In the genomic region with DNA sequence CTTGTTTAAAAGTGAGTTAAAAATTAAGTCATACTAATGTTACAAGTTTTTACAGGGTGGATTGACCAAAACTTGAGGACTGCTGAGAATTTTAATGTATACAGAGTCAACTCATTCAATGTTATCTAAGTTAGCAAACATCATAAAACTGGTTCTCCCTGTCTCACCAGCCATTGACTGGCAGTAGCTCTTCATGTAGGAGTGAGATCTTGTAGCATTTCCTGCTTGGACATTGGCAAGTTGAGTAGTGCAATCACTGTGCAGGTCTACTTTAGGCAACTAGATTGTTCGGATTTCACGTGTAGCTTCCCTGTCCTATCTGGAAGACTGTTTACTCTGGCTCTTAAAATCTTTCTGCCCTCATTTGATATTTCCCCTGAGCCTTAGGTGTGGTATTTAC, we compare ENCODE assay signal across 29 mouse cellular contexts.
DNase-seq lines count a peak whose midpoint lies in the region; ATAC-seq and TF ChIP-seq lines count a peak whose summit lies in the region.
"Had no signal": no experiment of that assay in that cellular context is flagged by ENCODE, and none has a peak within 500 bp of the region (broad histone marks: within the 10 kb centered on the region; RNA-seq: fewer than 3 reads in every experiment).

No protein-coding gene starts in this region.

- no peaks in the 10 kb centered on the region for H3K27me3 ChIP-seq in lung, postnatal 0 days (replicated peaks; ENCODE audit: insufficient read depth, low read length)
- no peaks in the 10 kb centered on the region for H3K27me3 ChIP-seq in intestine, embryonic 16.5 days (replicated peaks; ENCODE audit: control insufficient read depth, insufficient read depth, low read length)
- H3K27me3 ChIP-seq in stomach, embryonic 14.5 days (ENCODE audit: control insufficient read depth, insufficient read depth, low read length), result no peaks in the 10 kb centered on the region
- H3K27me3 ChIP-seq in hindbrain, embryonic 11.5 days (ENCODE audit: control insufficient read depth, insufficient read depth, low read length), result no peaks in the 10 kb centered on the region
- H3K27me3 ChIP-seq: embryonic facial prominence, embryonic 15.5 days; forebrain, embryonic 13.5 days; hindbrain, embryonic 13.5 days had no signal

- H3K4me1 ChIP-seq in lung, postnatal 0 days (ENCODE audit: insufficient read depth, low read depth, low read length), result no peaks in the 10 kb centered on the region
- 0 out of 2 replicates have a peak, but pooled peaks cover 3% of the 10 kb centered on the region for H3K4me1 ChIP-seq in intestine, embryonic 16.5 days (ENCODE audit: control insufficient read depth, insufficient read depth, low read length)
- no peaks in the 10 kb centered on the region for H3K4me1 ChIP-seq in stomach, embryonic 14.5 days (ENCODE audit: control insufficient read depth, insufficient read depth, low read length)
- no peaks in the 10 kb centered on the region for H3K4me1 ChIP-seq in hindbrain, embryonic 11.5 days (replicated peaks; ENCODE audit: control insufficient read depth, insufficient read depth, low read length)
- H3K4me1 ChIP-seq: embryonic facial prominence, embryonic 10.5 days; embryonic facial prominence, embryonic 15.5 days; forebrain, embryonic 13.5 days; hindbrain, embryonic 13.5 days had no signal

- peak; percentile 38; the same call in 1 of the 2 replicates for TF ChIP-seq EP300 in lung, postnatal 0 days (IDR thresholded peaks at IDR 0.05)

- WGBS in lung, postnatal 0 days, result 51% methylated on average over 2 of the region's 2 CpGs
- 47% methylated on average over 2 of the region's 2 CpGs for WGBS in intestine, embryonic 16.5 days
- whole genome bisulfite sequencing in stomach, embryonic 14.5 days, result 69% methylated on average over 2 of the region's 2 CpGs
- 98% methylated on average over 2 of the region's 2 CpGs for WGBS in hindbrain, embryonic 11.5 days

- no peak overlapping the region for H3K4me3 ChIP-seq in lung, postnatal 0 days (ENCODE audit: low read depth, low read length)
- H3K4me3 ChIP-seq in intestine, embryonic 16.5 days (ENCODE audit: low read length), result no peak overlapping the region
- no peak overlapping the region for H3K4me3 ChIP-seq in stomach, embryonic 14.5 days (ENCODE audit: low read depth, low read length)
- H3K4me3 ChIP-seq in hindbrain, embryonic 11.5 days (ENCODE audit: low read depth, low read length), result no peak overlapping the region
- H3K4me3 ChIP-seq: embryonic facial prominence, embryonic 10.5 days; embryonic facial prominence, embryonic 15.5 days; forebrain, embryonic 13.5 days; hindbrain, embryonic 13.5 days had no signal

- H3K36me3 ChIP-seq in lung, postnatal 0 days (ENCODE audit: insufficient read depth, low read length), result no peaks in the 10 kb centered on the region
- no peaks in the 10 kb centered on the region for H3K36me3 ChIP-seq in intestine, embryonic 16.5 days (ENCODE audit: control insufficient read depth, insufficient read depth, low read length)
- H3K36me3 ChIP-seq in stomach, embryonic 14.5 days (ENCODE audit: control insufficient read depth, insufficient read depth, low read length), result no peaks in the 10 kb centered on the region
- H3K36me3 ChIP-seq in hindbrain, embryonic 11.5 days (ENCODE audit: control insufficient read depth, insufficient read depth, low read length), result no peaks in the 10 kb centered on the region
- H3K36me3 ChIP-seq: embryonic facial prominence, embryonic 10.5 days; embryonic facial prominence, embryonic 15.5 days; hindbrain, embryonic 13.5 days had no signal

- DNase-seq in lung, postnatal 0 days (ENCODE audit: low spot score), result peak; percentile 66
- no peak for DNase-seq in lung, postnatal 14 days
- peak; percentile 45 for DNase-seq in gonadal fat pad, adult 2 months (ENCODE audit: low read depth)
- no peak for DNase-seq in cerebellum, postnatal 36 days
- DNase-seq in hindbrain, embryonic 11.5 days (ENCODE audit: low spot score), result no peak
- no peak for DNase-seq in cerebellum, adult 8-10 months
- DNase-seq: adrenal gland, postnatal 14 days; cerebellum, adult 11-12 months; cerebellum, postnatal 10 days; gastrocnemius, postnatal 14 days; heart, adult 11 months; heart, postnatal 36 days; kidney, adult 2 months; kidney, postnatal 36 days; layer of hippocampus, postnatal 36 days; liver; right cerebral cortex, postnatal 25 days; thymus, postnatal 14 days had no signal

- no peak for TF ChIP-seq CTCF in lung, postnatal 0 days (IDR thresholded peaks at IDR 0.05)

- H3K9me3 ChIP-seq in lung, postnatal 0 days (ENCODE audit: low read length), result no peaks in the 10 kb centered on the region
- no peaks in the 10 kb centered on the region for H3K9me3 ChIP-seq in intestine, embryonic 16.5 days (ENCODE audit: control insufficient read depth, low read length)
- no peaks in the 10 kb centered on the region for H3K9me3 ChIP-seq in stomach, embryonic 14.5 days (ENCODE audit: control insufficient read depth, low read depth, low read length)
- no peaks in the 10 kb centered on the region for H3K9me3 ChIP-seq in hindbrain, embryonic 11.5 days (ENCODE audit: control insufficient read depth, low read length)
- H3K9me3 ChIP-seq: embryonic facial prominence, embryonic 10.5 days; embryonic facial prominence, embryonic 15.5 days; forebrain, embryonic 13.5 days; hindbrain, embryonic 13.5 days had no signal

- no peak overlapping the region for H3K4me2 ChIP-seq in lung, postnatal 0 days (replicated peaks; ENCODE audit: low read depth, low read length)
- no peak overlapping the region for H3K4me2 ChIP-seq in intestine, embryonic 16.5 days (ENCODE audit: low read depth, low read length)
- H3K4me2 ChIP-seq in stomach, embryonic 14.5 days (replicated peaks; ENCODE audit: low read depth, low read length), result no peak overlapping the region
- no peak overlapping the region for H3K4me2 ChIP-seq in hindbrain, embryonic 11.5 days (replicated peaks; ENCODE audit: low read depth, low read length)
- H3K4me2 ChIP-seq: embryonic facial prominence, embryonic 15.5 days; forebrain, embryonic 13.5 days; heart, embryonic 11.5 days; hindbrain, embryonic 13.5 days had no signal

- H3K9ac ChIP-seq in lung, postnatal 0 days (replicated peaks; ENCODE audit: low read depth), result no peak overlapping the region
- no peak overlapping the region for H3K9ac ChIP-seq in intestine, embryonic 16.5 days (ENCODE audit: low read depth, low read length)
- no peak overlapping the region for H3K9ac ChIP-seq in stomach, embryonic 14.5 days (replicated peaks; ENCODE audit: low read depth, low read length)
- no peak overlapping the region for H3K9ac ChIP-seq in hindbrain, embryonic 11.5 days (ENCODE audit: low read depth, low read length)
- H3K9ac ChIP-seq: embryonic facial prominence, embryonic 15.5 days; forebrain, embryonic 13.5 days; hindbrain, embryonic 13.5 days; liver, embryonic 14.5 days had no signal

- peak; percentile 83 for ATAC-seq in lung, postnatal 0 days
- peak; percentile 96 for ATAC-seq in intestine, embryonic 16.5 days
- peak; percentile 90 for ATAC-seq in stomach, embryonic 14.5 days (ENCODE audit: insufficient number of reproducible peaks, insufficient read depth, low FRiP score, low read depth)
- ATAC-seq in hindbrain, embryonic 11.5 days (ENCODE audit: low FRiP score), result no peak
- ATAC-seq: CD4-positive, CD25-positive, alpha-beta regulatory T cell, adult 4 months; forebrain, embryonic 13.5 days; midbrain, embryonic 16.5 days had no signal

- H3K27ac ChIP-seq in lung, postnatal 0 days (ENCODE audit: low read length), result no peak overlapping the region
- H3K27ac ChIP-seq in intestine, embryonic 16.5 days (ENCODE audit: low read length), result no peak overlapping the region
- H3K27ac ChIP-seq in stomach, embryonic 14.5 days (ENCODE audit: low read length), result no peak overlapping the region; the same call in 1 of the 2 replicates
- no peak overlapping the region for H3K27ac ChIP-seq in hindbrain, embryonic 11.5 days (ENCODE audit: low read depth, low read length)
- H3K27ac ChIP-seq: embryonic facial prominence, embryonic 10.5 days; embryonic facial prominence, embryonic 15.5 days; forebrain, embryonic 13.5 days; hindbrain, embryonic 13.5 days; liver, embryonic 14.5 days; macrophage had no signal

Comparison
In these comparisons a context has a peak if more than half of its experiments do, and no peak if none do; other contexts are left out.
1. DNase-seq: peak in lung, postnatal 0 days (single experiment) and gonadal fat pad, adult 2 months (single experiment); none in lung, postnatal 14 days (single experiment), cerebellum, postnatal 36 days (0 of 2), hindbrain, embryonic 11.5 days (single experiment) and cerebellum, adult 8-10 months (single experiment).